Mouse (Mus musculus) testis, adult 2 months (tissue): ENCODE data around the gene H2afv.
A peak's percentile ranks its signal among the peaks of the same experiment; 100 is the strongest.

ENCODE experiments used
- CTCF ChIP-seq: fragments of 200-500 bp; IDR thresholded peaks from 2 replicates; pipeline ENCODE4 v1.5.1; 2012; ENCODE audit warnings: low read depth, mild to moderate bottlenecking, inconsistent platforms, low read length, moderate library complexity; ENCODE audit not compliant: control insufficient read depth, insufficient read depth, insufficient replicate concordance
- POLR2A ChIP-seq: fragments of 200-500 bp; IDR thresholded peaks from 2 replicates; pipeline ENCODE4 v1.6.1; 2012; ENCODE audit warnings: low read depth, mild to moderate bottlenecking, inconsistent platforms, low read length, moderate library complexity; ENCODE audit not compliant: control insufficient read depth

GRCm38 (mm10) chr11:6411684-6412083, 32.6 kb downstream of the H2afv start:
- peak; percentile 87 for TF ChIP-seq CTCF
- TF ChIP-seq POLR2A = 0 out of 2 replicates have a peak, but pooled peaks have one; percentile 22
